Mouse (Mus musculus): Measurements from ENCODE around the gene Eftud2.

The Eftud2 gene

DNA sequence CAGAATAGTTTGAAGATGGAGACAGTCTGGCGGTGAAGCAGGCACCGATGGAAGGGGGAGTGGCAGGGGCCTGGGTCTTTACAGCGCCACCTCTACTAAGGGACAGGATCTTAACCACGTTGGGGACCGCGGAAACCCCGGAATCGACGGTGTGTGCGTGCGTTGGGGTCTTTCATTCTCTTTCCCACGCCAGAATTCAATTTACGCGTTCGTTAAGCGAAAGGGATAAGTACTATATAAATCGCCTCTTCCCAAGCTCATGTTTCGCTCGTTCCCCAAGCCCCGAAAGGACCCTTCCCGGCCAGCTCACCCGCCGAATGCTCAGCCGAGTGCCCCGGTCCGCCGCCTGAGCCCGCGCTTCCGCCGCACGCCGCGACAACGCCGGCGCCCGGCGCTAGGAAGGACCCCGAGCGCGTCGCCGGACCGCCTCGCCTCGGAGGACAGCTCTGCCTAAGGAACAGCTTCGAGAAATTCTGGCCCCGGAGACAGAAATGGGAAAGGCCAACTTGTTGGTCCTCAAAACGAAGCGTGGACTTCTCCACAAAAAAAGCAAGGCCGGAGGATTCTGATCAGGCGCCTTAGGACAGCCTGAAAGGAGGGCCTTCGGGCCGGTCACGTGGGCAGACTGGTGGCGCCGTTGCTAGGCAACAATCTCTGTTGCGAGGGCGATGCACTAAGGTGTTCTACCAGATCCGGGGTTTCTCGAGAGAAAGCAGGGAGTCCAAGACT is at the start of gene Eftud2, which contains the start of gene Ccdc103:
Eftud2 (minus strand) TSS at position 401 of the 729 bp plus-strand sequence.
Ccdc103 (plus strand) TSS at position 620 of the 729 bp plus-strand sequence.
- peak; percentile 85 to 96 for DNase-seq (ENCODE audit: low spot score in 2 of 2)

- no peak for DNase-seq (ENCODE audit: low spot score in 2 of 2)
Observed at GRCm38 (mm10) chr11:102925351-102925717, 44.5 kb upstream of the Eftud2 start.

DNA sequence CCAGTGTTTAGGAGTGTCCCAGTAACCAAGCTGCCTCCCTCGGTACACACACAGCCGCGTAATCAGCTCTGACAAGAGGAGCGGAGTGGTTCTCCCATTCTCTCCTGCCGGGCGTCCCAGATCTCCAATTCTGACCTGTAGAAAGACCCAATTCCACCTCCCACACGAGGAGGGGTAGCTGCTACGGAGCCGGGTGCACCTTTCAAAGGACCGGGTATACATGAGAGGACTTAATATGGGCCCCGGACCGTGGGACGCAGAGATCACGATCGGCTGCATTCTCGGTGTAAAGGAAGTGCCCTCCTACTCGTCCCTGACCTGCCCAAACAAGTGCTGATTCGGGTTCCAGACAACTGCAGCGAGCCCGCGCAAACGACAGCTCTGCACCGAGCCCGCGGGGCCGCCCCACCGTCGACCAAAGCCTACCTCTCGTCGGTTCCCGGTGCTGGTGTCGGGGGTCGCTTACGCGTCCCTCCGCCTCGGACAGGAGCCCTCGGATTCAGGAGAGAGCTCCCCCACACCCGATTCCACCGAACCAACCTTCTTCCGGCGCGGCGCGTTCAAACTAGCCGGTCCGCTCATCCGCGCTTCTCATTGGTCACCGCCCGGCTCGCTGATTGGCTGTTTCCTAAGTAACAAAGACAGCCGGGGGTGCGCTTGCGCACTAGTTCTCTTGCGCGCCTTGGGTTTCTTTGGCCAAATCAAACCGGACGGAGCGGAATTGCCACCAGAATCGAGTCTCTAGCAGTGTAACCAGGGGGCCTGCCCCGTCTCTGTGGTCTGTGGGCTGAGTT is 44.0 kb upstream of the Eftud2 start, which contains the start of gene Kif18b:
Kif18b (minus strand) TSS at position 568 of the 794 bp plus-strand sequence.
- peak; percentile 69 to 94 for DNase-seq (ENCODE audit: low spot score in 2 of 2)

GRCm38 (mm10) chr11:102921491-102921890 is 40.7 kb upstream of the Eftud2 start:
- DNase-seq (ENCODE audit: low spot score in 2 of 2) = no peak

- no peak for DNase-seq (ENCODE audit: low spot score in 2 of 2)
Observed at GRCm38 (mm10) chr11:102918077-102918476, 37.3 kb upstream of the Eftud2 start.

DNA sequence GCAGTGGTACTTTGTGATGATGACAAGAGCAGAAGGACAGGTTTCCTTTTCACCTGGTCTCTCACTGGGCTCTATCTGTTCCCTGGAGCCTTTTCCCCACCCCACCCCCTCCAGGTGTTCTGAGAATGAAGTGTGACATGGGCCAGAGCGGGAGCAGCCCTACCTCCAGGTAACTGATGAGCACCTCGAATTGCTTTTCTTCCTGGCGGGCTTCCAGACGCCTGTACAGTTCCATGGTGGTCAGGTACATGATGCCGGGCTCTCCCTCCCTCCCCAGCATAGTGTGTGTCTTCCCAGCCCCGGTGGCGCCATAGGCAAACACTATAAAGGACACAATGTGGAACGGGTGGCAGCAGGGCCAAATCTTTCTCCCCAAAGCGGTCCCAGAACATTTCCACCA is 34.6 kb upstream of the Eftud2 start:
- DNase-seq (ENCODE audit: low spot score in 2 of 2) = no peak

DNA sequence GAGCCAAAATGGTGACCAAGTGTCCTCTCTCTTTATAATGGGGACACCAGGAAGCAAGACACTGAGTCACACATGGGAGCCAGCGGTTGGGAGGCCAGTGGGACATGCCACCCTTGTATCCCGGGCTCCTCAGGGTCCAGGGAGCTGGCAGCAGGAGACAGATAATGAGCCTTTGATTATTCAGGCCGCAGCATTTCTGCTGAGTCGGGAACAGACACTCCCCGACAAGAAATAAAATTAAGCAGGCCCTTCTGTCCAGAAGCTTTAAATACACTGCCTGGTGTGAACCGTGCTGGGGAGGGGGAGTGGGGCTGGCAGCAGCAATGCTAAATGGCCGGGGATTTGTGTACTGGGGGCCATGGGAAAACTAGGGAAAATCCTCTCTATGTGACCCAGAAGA is 30.6 kb upstream of the Eftud2 start:
- no peak for DNase-seq (ENCODE audit: low spot score in 2 of 2)

- no peak for DNase-seq (ENCODE audit: low spot score in 2 of 2)
Observed at GRCm38 (mm10) chr11:102903654-102904053, 22.9 kb upstream of the Eftud2 start.

DNA sequence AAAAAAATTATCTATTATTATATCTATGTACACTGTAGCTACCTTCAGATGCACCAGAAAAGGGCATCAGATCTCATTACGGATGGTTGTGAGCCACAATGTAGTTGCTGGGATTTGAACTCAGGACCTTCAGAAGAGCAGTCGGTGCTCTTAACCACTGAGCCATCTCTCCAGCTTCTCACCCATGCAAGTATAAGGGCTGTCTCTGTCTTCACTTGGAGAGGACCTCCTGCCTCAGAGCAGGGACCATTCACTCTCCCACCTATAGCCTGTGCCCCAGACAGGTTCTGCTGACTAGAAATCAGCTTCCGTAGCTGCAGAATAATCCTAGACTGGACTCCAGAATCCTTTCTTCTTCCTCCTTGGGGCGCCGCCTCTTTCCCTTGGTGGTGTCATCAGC is 21.3 kb upstream of the Eftud2 start:
- DNase-seq (ENCODE audit: low spot score in 2 of 2) = no peak

DNA sequence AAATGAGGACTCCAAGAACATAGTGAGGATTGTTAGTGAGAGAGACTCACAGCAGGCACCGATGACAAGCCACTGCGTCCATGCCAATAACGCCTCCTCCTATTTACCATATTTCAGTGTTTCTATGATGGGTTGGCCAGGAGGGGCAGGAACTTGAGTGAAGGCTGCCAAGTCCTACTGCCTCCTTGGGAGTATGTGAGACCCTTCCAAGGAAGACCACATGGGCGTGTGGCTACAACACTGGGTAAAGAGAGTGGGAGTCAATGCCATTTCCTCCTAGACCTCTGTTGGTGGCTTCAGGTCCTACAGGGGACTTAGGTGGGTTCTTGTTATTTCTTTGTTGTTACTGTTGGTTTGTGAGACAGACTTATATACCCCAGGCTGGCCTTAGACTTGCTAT is 20.4 kb upstream of the Eftud2 start:
- no peak for DNase-seq (ENCODE audit: low spot score in 2 of 2)

DNA sequence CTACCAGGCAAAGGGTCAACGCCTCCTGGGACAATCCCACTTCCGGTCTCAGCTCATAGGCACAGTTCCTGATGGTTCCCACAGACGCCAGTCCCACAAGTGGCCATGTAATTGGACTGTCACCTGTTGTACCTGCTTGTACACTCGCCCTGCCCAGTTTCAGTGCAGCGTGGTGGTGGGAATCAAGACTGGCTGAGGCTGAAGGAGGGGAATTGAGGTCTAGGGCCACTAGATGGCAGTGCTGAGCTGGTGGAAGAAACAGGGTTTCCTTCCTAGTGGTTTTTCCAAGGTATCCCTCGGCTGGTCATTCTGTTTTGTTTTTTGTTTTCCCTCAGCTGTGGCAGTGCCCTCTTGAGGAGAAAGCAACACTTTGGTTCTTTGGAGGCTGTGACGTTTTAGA is 20.0 kb upstream of the Eftud2 start, which contains the start of gene Gfap:
Gfap (minus strand) TSS at position 150 of the 400 bp plus-strand sequence.
- DNase-seq (ENCODE audit: low spot score in 2 of 2) = peak in 1 of 2 experiments; percentile 85

DNA sequence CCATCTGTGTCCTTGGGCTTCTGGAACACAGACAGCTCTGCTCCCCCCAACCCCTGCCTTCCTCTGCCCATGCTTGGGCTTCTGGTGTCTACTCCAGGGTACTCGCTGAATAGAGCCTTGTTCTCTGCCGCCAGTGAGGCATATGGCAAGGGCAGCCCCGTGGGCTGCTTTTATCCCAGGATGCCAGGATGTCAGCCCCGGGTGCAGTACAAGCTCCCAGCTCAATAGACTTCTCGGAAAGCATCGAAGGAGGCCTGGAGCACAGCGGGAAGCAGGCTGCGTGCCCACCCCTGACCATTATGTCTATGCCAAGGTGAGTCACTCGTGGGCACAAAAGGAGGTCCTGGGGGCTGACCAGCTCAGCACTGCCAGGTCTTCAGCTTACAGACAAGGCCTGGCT is 17.6 kb upstream of the Eftud2 start:
- peak in 1 of 2 experiments; percentile 46 for DNase-seq (ENCODE audit: low spot score in 2 of 2)

DNA sequence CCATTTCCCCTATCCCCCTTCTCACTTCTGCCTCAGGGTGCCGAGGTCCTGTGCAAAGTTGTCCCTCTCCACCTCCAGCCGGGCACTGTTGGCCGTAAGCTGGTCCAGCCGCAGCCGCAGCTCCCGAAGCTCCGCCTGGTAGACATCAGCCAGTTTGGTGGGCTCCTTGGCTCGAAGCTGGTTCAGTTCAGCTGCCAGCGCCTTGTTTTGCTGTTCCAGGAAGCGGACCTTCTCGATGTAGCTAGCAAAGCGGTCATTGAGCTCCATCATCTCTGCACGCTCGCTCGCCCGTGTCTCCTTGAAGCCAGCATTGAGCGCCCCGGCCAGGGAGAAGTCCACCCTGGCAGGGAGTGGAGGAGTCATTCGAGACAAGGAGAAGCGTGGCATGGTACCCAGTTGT is 15.9 kb upstream of the Eftud2 start:
- no peak for DNase-seq (ENCODE audit: low spot score in 2 of 2)

GRCm38 (mm10) chr11:102895779-102896178 is 15.0 kb upstream of the Eftud2 start:
- no peak for DNase-seq (ENCODE audit: low spot score in 2 of 2)

GRCm38 (mm10) chr11:102894716-102895115 is 13.9 kb upstream of the Eftud2 start:
- no peak for DNase-seq (ENCODE audit: low spot score in 2 of 2)

GRCm38 (mm10) chr11:102893015-102893651 is 12.3 kb upstream of the Eftud2 start:
- no peak for DNase-seq (ENCODE audit: low spot score in 2 of 2)

DNA sequence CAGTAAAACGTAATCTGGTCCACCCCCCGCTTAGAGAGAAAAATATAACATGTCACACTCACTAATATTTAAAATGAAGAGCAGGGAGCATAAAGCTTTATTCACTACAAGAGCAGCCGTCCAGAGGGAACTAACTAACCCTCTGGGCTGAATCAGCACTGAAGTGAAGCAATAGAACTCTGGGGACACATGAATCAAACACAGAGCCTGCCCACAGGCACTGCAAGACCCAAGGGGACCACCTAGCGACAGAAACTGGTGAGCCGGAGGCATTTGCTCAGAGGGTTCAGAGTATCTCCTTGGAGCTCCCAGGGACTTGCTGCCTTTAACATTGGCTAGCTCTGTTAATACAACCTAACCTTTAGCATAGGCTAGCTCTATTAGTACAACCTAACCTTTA is 9.3 kb upstream of the Eftud2 start:
- DNase-seq (ENCODE audit: low spot score in 2 of 2) = no peak

- DNase-seq (ENCODE audit: low spot score in 2 of 2) = peak in 1 of 2 experiments; percentile 63
Observed at GRCm38 (mm10) chr11:102888135-102888534, 7.3 kb upstream of the Eftud2 start.

GRCm38 (mm10) chr11:102887433-102887832 is 6.6 kb upstream of the Eftud2 start:
- DNase-seq (ENCODE audit: low spot score in 2 of 2) = no peak

DNA sequence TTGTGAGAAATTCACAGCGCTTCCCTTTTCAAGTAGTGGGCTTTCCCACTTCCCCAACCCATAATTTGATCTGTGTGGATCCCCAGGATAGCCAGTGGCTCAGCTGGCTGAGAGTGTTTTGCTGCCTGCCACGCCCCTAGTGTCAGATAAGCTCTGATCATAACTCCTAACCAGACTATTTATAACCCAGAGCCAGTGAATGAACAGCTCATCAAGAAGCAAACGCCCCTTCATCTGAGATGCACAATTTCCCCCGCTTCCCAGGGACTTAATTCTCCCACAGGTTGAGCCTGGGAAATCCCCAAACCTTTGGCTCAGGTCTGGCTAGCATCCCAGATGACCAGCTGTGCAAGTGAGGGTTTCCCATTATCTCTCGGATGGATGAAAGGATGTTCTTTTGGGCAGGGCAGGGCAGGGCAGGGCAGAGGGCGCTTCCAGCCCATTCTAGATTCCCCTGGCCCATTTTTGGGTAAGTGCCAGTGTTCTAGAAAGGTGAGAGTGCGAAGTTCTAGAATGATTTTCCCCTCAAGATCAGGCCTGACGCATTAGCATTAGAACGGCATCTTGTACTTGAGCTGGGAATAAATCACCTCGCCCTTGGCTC is 3.9 kb upstream of the Eftud2 start, which contains the start of gene Fam187a:
Fam187a (plus strand) TSS at position 554 of the 604 bp plus-strand sequence.
- DNase-seq (ENCODE audit: low spot score in 2 of 2) = no peak

- DNase-seq (ENCODE audit: low spot score in 2 of 2) = no peak
Observed at GRCm38 (mm10) chr11:102881314-102882198, 771 bp upstream of the Eftud2 start.
